Comparison of ENCODE assay signal across 24 mouse cellular contexts in genomic region chr10:127114408-127114807, GRCm38 (mm10). TPM values are rescaled to one million over a fixed set of nuclear protein-coding genes. Genes with fewer than 3 reads are reported as not detected.
DNase-seq lines count a peak whose midpoint lies in the region; ATAC-seq and TF ChIP-seq lines count a peak whose summit lies in the region.
"Had no signal": no experiment of that assay in that cellular context is flagged by ENCODE, and none has a peak within 500 bp of the region (broad histone marks: within the 10 kb centered on the region; RNA-seq: fewer than 3 reads in every experiment).

No protein-coding gene starts in this region.

- H3K4me1 ChIP-seq in bone marrow macrophage, adult 2 months (ENCODE audit: control insufficient read depth, insufficient read depth, low read length) = peaks cover 4% of the 10 kb centered on the region; the same call in 1 of the 2 replicates
- H3K4me1 ChIP-seq in liver, embryonic 11.5 days (replicated peaks; ENCODE audit: control insufficient read depth, insufficient read depth, low read length) = no peaks in the 10 kb centered on the region
- H3K4me1 ChIP-seq: embryonic facial prominence, embryonic 12.5 days; embryonic facial prominence, embryonic 15.5 days; heart, embryonic 12.5 days; heart, embryonic 15.5 days had no signal

- H3K27me3 ChIP-seq in liver, embryonic 11.5 days (replicated peaks; ENCODE audit: control insufficient read depth, insufficient read depth, low read length) = no peaks in the 10 kb centered on the region
- H3K27me3 ChIP-seq: embryonic facial prominence, embryonic 12.5 days; embryonic facial prominence, embryonic 15.5 days; heart, embryonic 12.5 days; heart, embryonic 15.5 days had no signal

- H3K4me2 ChIP-seq in liver, embryonic 11.5 days = no peak overlapping the region
- H3K4me2 ChIP-seq: embryonic facial prominence, embryonic 12.5 days; embryonic facial prominence, embryonic 15.5 days; heart, embryonic 12.5 days; heart, embryonic 15.5 days; hindbrain, embryonic 14.5 days had no signal

- peak; percentile 76 for ATAC-seq in granulocyte monocyte progenitor cell, adult 5-6 weeks (replicated peaks; ENCODE audit: poor library complexity, severe bottlenecking)
- no peak for ATAC-seq in liver, embryonic 11.5 days (replicated peaks; ENCODE audit: low FRiP score)
- ATAC-seq: forebrain, embryonic 14.5 days; forebrain, postnatal 0 days; hindbrain, postnatal 0 days had no signal

- no peak overlapping the region for H3K9ac ChIP-seq in liver, embryonic 11.5 days (ENCODE audit: low read depth, low read length)
- H3K9ac ChIP-seq: embryonic facial prominence, embryonic 12.5 days; embryonic facial prominence, embryonic 15.5 days; forebrain, postnatal 0 days; heart, embryonic 12.5 days; heart, embryonic 15.5 days; hindbrain, embryonic 14.5 days had no signal

- H3K36me3 ChIP-seq in macrophage (ENCODE audit: inconsistent target) = peaks cover 47% of the 10 kb centered on the region
- H3K36me3 ChIP-seq in liver, embryonic 11.5 days (ENCODE audit: control insufficient read depth, insufficient read depth, low read length) = peaks cover 11% of the 10 kb centered on the region

- no peaks in the 10 kb centered on the region for H3K79me2 ChIP-seq in macrophage (ENCODE audit: inconsistent target)

- no peak overlapping the region for H3K4me3 ChIP-seq in bone marrow macrophage, adult 2 months (ENCODE audit: insufficient read depth, low read length)
- no peak overlapping the region for H3K4me3 ChIP-seq in macrophage (ENCODE audit: inconsistent target)
- no peak overlapping the region for H3K4me3 ChIP-seq in liver, embryonic 11.5 days (ENCODE audit: low read depth, low read length)
- H3K4me3 ChIP-seq: embryonic facial prominence, embryonic 12.5 days; embryonic facial prominence, embryonic 15.5 days; gastrocnemius, adult 2 months; heart, embryonic 12.5 days; heart, embryonic 15.5 days had no signal

- no peak for TF ChIP-seq POLR2A in bone marrow macrophage, adult 2 months (IDR thresholded peaks at IDR 0.05; ENCODE audit: borderline replicate concordance, low read depth, low read length)

- H3K9me3 ChIP-seq in liver, embryonic 11.5 days (ENCODE audit: control insufficient read depth, low read length) = no peaks in the 10 kb centered on the region
- H3K9me3 ChIP-seq: embryonic facial prominence, embryonic 12.5 days; embryonic facial prominence, embryonic 15.5 days; heart, embryonic 12.5 days; heart, embryonic 15.5 days had no signal

- peak overlapping the region; percentile 33 for H3K27ac ChIP-seq in bone marrow macrophage, adult 2 months (ENCODE audit: insufficient read depth, low read depth, low read length)
- H3K27ac ChIP-seq in macrophage = peak overlapping the region; percentile 5; the same call in 1 of the 2 replicates
- H3K27ac ChIP-seq in liver, embryonic 11.5 days (ENCODE audit: low read depth, low read length) = no peak overlapping the region
- H3K27ac ChIP-seq: embryonic facial prominence, embryonic 12.5 days; embryonic facial prominence, embryonic 15.5 days; gastrocnemius, adult 2 months; heart, embryonic 15.5 days; hindbrain, embryonic 14.5 days; hindbrain, postnatal 0 days had no signal

- TF ChIP-seq CTCF in bone marrow macrophage, adult 2 months (IDR thresholded peaks at IDR 0.05; ENCODE audit: low read depth, low read length) = no peak

- no peak for DNase-seq in spleen, adult 12 weeks (ENCODE audit: low spot score)
- no peak for DNase-seq in kidney, adult 18-20 months
- no peak for DNase-seq in liver, embryonic 11.5 days (ENCODE audit: low spot score)
- DNase-seq: adrenal gland, adult 8-10 months; adrenal gland, postnatal 25 days; cerebellum, adult 18-20 months; cerebellum, adult 9-10 months; cerebellum, postnatal 14 days; forebrain, postnatal 0 days; gastrocnemius, adult 2 months; gastrocnemius, postnatal 14 days; heart, adult 18-20 months; heart, postnatal 10 days; heart, postnatal 36 days had no signal

- 49% methylated on average over 11 of the region's 11 CpGs for WGBS in macrophage (ENCODE audit: missing documents)
- WGBS in liver, embryonic 11.5 days = 79% methylated on average over 11 of the region's 11 CpGs

RNA-seq across cellular contexts. Expression of gene Os9, which starts 6.5 kb away (rescaled TPM):
- polyA plus RNA-seq in bone marrow macrophage, adult 2 months (2012; ENCODE audit: insufficient read depth, insufficient read length, missing spikeins) = 164 and 167 TPM in 2 replicates
- total RNA-seq in granulocyte monocyte progenitor cell, adult 5-6 weeks (2014; fragmentation: Nextera tagmentation) = 73.3 and 80.0 TPM in 2 replicates
- 202 and 218 TPM in 2 replicates for total RNA-seq in granulocyte monocyte progenitor cell, adult 5-6 weeks (2017)
- 10 to 100 TPM; 17.3 to 74.5 (median 54.7) TPM for total RNA-seq in macrophage (2018; cell fraction: chromatin; rRNA removed)
- total RNA-seq in macrophage (2018; cell fraction: cytosol; rRNA removed) = 100 to 1,000 TPM; 126 to 231 (median 174) TPM
- 100 to 1,000 TPM in 25 of 26 experiments, 10 to 100 TPM in 1; 63.6 to 321 (median 251) TPM for total RNA-seq in macrophage (2018; cell fraction: nucleus; rRNA removed)
- polyA plus RNA-seq in macrophage (2018) = 173 to 355 TPM (median 215 TPM) in 3 replicates
- 51.2 and 54.7 TPM in 2 replicates for polyA plus RNA-seq in liver, embryonic 11.5 days (2014; fragmentation: Nextera tagmentation; extraction: Ambion mirVana)

RNA-seq across cellular contexts. Expression of gene Agap2, which starts 39.3 kb away (rescaled TPM):
- 0.85 and 2.0 TPM in 2 replicates for polyA plus RNA-seq in bone marrow macrophage, adult 2 months (2012; ENCODE audit: insufficient read depth, insufficient read length, missing spikeins)
- total RNA-seq in granulocyte monocyte progenitor cell, adult 5-6 weeks (2014; fragmentation: Nextera tagmentation) = 26.3 and 27.2 TPM in 2 replicates
- 18.8 and 34.4 TPM in 2 replicates for total RNA-seq in granulocyte monocyte progenitor cell, adult 5-6 weeks (2017)
- 1 to 10 TPM in 7 of 26 experiments, under 1 TPM in 14, not detected in 5; 0.15 to 3.4 (median 0.46) TPM for total RNA-seq in macrophage (2018; cell fraction: chromatin; rRNA removed)
- total RNA-seq in macrophage (2018; cell fraction: cytosol; rRNA removed) = 1 to 10 TPM in 5 of 26 experiments, under 1 TPM in 21; 0.11 to 2.2 (median 0.39) TPM
- 1 to 10 TPM in 14 of 26 experiments, under 1 TPM in 11, not detected in 1; 0.17 to 3.9 (median 1.2) TPM for total RNA-seq in macrophage (2018; cell fraction: nucleus; rRNA removed)
- 0.25 to 0.89 TPM (median 0.42 TPM) in 3 replicates for polyA plus RNA-seq in macrophage (2018)
- polyA plus RNA-seq in liver, embryonic 11.5 days (2014; fragmentation: Nextera tagmentation; extraction: Ambion mirVana) = 2.2 and 2.3 TPM in 2 replicates
- polyA plus RNA-seq: heart, embryonic 15.5 days had no signal

RNA-seq across cellular contexts. Expression of gene Tspan31, which starts 44.3 kb away (rescaled TPM):
- 116 and 126 TPM in 2 replicates for polyA plus RNA-seq in bone marrow macrophage, adult 2 months (2012; ENCODE audit: insufficient read depth, insufficient read length, missing spikeins)
- 92.4 and 102 TPM in 2 replicates for total RNA-seq in granulocyte monocyte progenitor cell, adult 5-6 weeks (2014; fragmentation: Nextera tagmentation)
- 82.5 and 82.6 TPM in 2 replicates for total RNA-seq in granulocyte monocyte progenitor cell, adult 5-6 weeks (2017)
- total RNA-seq in macrophage (2018; cell fraction: chromatin; rRNA removed) = 10 to 100 TPM; 20.1 to 54.5 (median 33.9) TPM
- total RNA-seq in macrophage (2018; cell fraction: cytosol; rRNA removed) = 100 to 1,000 TPM in 25 of 26 experiments, 10 to 100 TPM in 1; 93.9 to 147 (median 122) TPM
- total RNA-seq in macrophage (2018; cell fraction: nucleus; rRNA removed) = 100 to 1,000 TPM in 8 of 26 experiments, 10 to 100 TPM in 18; 50.1 to 140 (median 91.8) TPM
- 104 to 129 TPM (median 119 TPM) in 3 replicates for polyA plus RNA-seq in macrophage (2018)
- 112 and 121 TPM in 2 replicates for polyA plus RNA-seq in liver, embryonic 11.5 days (2014; fragmentation: Nextera tagmentation; extraction: Ambion mirVana)

RNA-seq across cellular contexts. Expression of gene B4galnt1, which starts 50.6 kb away (rescaled TPM):
- polyA plus RNA-seq in bone marrow macrophage, adult 2 months (2012; ENCODE audit: insufficient read depth, insufficient read length, missing spikeins) = 42.2 and 50.6 TPM in 2 replicates
- total RNA-seq in granulocyte monocyte progenitor cell, adult 5-6 weeks (2014; fragmentation: Nextera tagmentation) = 288 and 308 TPM in 2 replicates
- total RNA-seq in granulocyte monocyte progenitor cell, adult 5-6 weeks (2017) = 141 and 161 TPM in 2 replicates
- 10 to 100 TPM in 23 of 26 experiments, 1 to 10 TPM in 3; 5.7 to 68.9 (median 24.3) TPM for total RNA-seq in macrophage (2018; cell fraction: chromatin; rRNA removed)
- 10 to 100 TPM; 29.1 to 74.7 (median 52.3) TPM for total RNA-seq in macrophage (2018; cell fraction: cytosol; rRNA removed)
- 10 to 100 TPM; 25.7 to 91.1 (median 47.9) TPM for total RNA-seq in macrophage (2018; cell fraction: nucleus; rRNA removed)
- 37.2 to 59.2 TPM (median 48.4 TPM) in 3 replicates for polyA plus RNA-seq in macrophage (2018)
- 21.6 and 26.3 TPM in 2 replicates for polyA plus RNA-seq in liver, embryonic 11.5 days (2014; fragmentation: Nextera tagmentation; extraction: Ambion mirVana)

RNA-seq across cellular contexts. Expression of gene Cdk4, which starts 51.1 kb away (rescaled TPM):
- polyA plus RNA-seq in bone marrow macrophage, adult 2 months (2012; ENCODE audit: insufficient read depth, insufficient read length, missing spikeins) = 161 and 187 TPM in 2 replicates
- total RNA-seq in granulocyte monocyte progenitor cell, adult 5-6 weeks (2014; fragmentation: Nextera tagmentation) = 721 and 802 TPM in 2 replicates
- total RNA-seq in granulocyte monocyte progenitor cell, adult 5-6 weeks (2017) = 568 and 716 TPM in 2 replicates
- total RNA-seq in macrophage (2018; cell fraction: chromatin; rRNA removed) = 100 to 1,000 TPM in 6 of 26 experiments, 10 to 100 TPM in 20; 24.2 to 132 (median 59.4) TPM
- total RNA-seq in macrophage (2018; cell fraction: cytosol; rRNA removed) = 100 to 1,000 TPM in 9 of 26 experiments, 10 to 100 TPM in 17; 62.4 to 138 (median 87.8) TPM
- 100 to 1,000 TPM in 7 of 26 experiments, 10 to 100 TPM in 19; 37.6 to 217 (median 77.9) TPM for total RNA-seq in macrophage (2018; cell fraction: nucleus; rRNA removed)
- 131 to 178 TPM (median 145 TPM) in 3 replicates for polyA plus RNA-seq in macrophage (2018)
- polyA plus RNA-seq in liver, embryonic 11.5 days (2014; fragmentation: Nextera tagmentation; extraction: Ambion mirVana) = 1,533 and 1,539 TPM in 2 replicates
